Mouse (Mus musculus): ENCODE measurements at regions not wholly inside any gene's neighbourhood (a gene's known extent, or its start where the extent isn't known, plus 50 kb on each side); places are given as distances from the start of the nearest gene placed in this dataset.
"Not testable (repeated sequence)": the region's sequence is repeated elsewhere in the genome, so short reads cannot be mapped to it uniquely, and the experiment has no call there.

- ATAC-seq (ENCODE audit: low TSS enrichment), result peak; percentile 44; the same call in 1 of the 2 replicates
Measured at GRCm38 (mm10) chr13:26267501-26267900, 502.5 kb downstream of the Hdgfl1 start.

- no peak for ATAC-seq (ENCODE audit: low TSS enrichment)
Measured at GRCm38 (mm10) chr13:26235941-26236340, 534.0 kb downstream of the Hdgfl1 start.

GRCm38 (mm10) chr13:26234703-26235102 is 535.3 kb downstream of the Hdgfl1 start:
- ATAC-seq (ENCODE audit: low TSS enrichment), result no peak

- ATAC-seq (ENCODE audit: low TSS enrichment), result no peak
Measured at GRCm38 (mm10) chr13:26217299-26217698, 552.7 kb downstream of the Hdgfl1 start.

- no peak for ATAC-seq (ENCODE audit: low TSS enrichment)
Measured at GRCm38 (mm10) chr13:26216579-26216978, 553.4 kb downstream of the Hdgfl1 start.

GRCm38 (mm10) chr13:26205532-26206105 is 564.3 kb downstream of the Hdgfl1 start:
- ATAC-seq (ENCODE audit: low TSS enrichment), result no peak

GRCm38 (mm10) chr13:26194646-26195045 is 575.3 kb downstream of the Hdgfl1 start:
- no peak for ATAC-seq (ENCODE audit: low TSS enrichment)

- no peak for ATAC-seq (ENCODE audit: low TSS enrichment)
Measured at GRCm38 (mm10) chr13:26183879-26184278, 586.1 kb downstream of the Hdgfl1 start.

- ATAC-seq (ENCODE audit: low TSS enrichment), result no peak
Measured at GRCm38 (mm10) chr13:26171891-26172482, 598.0 kb downstream of the Hdgfl1 start.

- peak; percentile 97 for ATAC-seq (ENCODE audit: low TSS enrichment)
Measured at GRCm38 (mm10) chr13:26169641-26170040, 600.3 kb downstream of the Hdgfl1 start.

GRCm38 (mm10) chr13:26158703-26159102 is 611.3 kb downstream of the Hdgfl1 start:
- ATAC-seq (ENCODE audit: low TSS enrichment), result no peak

- peak; percentile 76 for ATAC-seq (ENCODE audit: low TSS enrichment)
Measured at GRCm38 (mm10) chr13:26154701-26155471, 615.1 kb downstream of the Hdgfl1 start.

GRCm38 (mm10) chr13:26154251-26154650 is 615.7 kb downstream of the Hdgfl1 start:
- no peak for ATAC-seq (ENCODE audit: low TSS enrichment)

GRCm38 (mm10) chr13:26153093-26153492 is 616.9 kb downstream of the Hdgfl1 start:
- ATAC-seq (ENCODE audit: low TSS enrichment), result no peak

- peak; percentile 75 for ATAC-seq (ENCODE audit: low TSS enrichment)
Measured at GRCm38 (mm10) chr13:26150426-26150825, 619.5 kb downstream of the Hdgfl1 start.

GRCm38 (mm10) chr13:26142811-26143210 is 627.2 kb downstream of the Hdgfl1 start:
- ATAC-seq (ENCODE audit: low TSS enrichment), result no peak

GRCm38 (mm10) chr13:26119363-26119762 is 650.6 kb downstream of the Hdgfl1 start:
- ATAC-seq (ENCODE audit: low TSS enrichment), result no peak

- no peak for ATAC-seq (ENCODE audit: low TSS enrichment)
Measured at GRCm38 (mm10) chr13:26114136-26114535, 655.8 kb downstream of the Hdgfl1 start.

GRCm38 (mm10) chr13:26113723-26114122 is 656.2 kb downstream of the Hdgfl1 start:
- ATAC-seq (ENCODE audit: low TSS enrichment), result not testable (repeated sequence)

GRCm38 (mm10) chr13:26112579-26112978 is 657.4 kb downstream of the Hdgfl1 start:
- ATAC-seq (ENCODE audit: low TSS enrichment), result no peak

GRCm38 (mm10) chr13:26109013-26109412 is 661.0 kb downstream of the Hdgfl1 start:
- no peak for ATAC-seq (ENCODE audit: low TSS enrichment)

GRCm38 (mm10) chr13:26088727-26089126 is 681.2 kb downstream of the Hdgfl1 start:
- no peak for ATAC-seq (ENCODE audit: low TSS enrichment)

GRCm38 (mm10) chr13:26080814-26081213 is 689.2 kb downstream of the Hdgfl1 start:
- ATAC-seq (ENCODE audit: low TSS enrichment), result peak; percentile 55
